Mouse (Mus musculus): ENCODE measurements around the gene Elf2.
A peak's percentile ranks its signal among the peaks of the same experiment; 100 is the strongest.

Elf2 gene

DNA sequence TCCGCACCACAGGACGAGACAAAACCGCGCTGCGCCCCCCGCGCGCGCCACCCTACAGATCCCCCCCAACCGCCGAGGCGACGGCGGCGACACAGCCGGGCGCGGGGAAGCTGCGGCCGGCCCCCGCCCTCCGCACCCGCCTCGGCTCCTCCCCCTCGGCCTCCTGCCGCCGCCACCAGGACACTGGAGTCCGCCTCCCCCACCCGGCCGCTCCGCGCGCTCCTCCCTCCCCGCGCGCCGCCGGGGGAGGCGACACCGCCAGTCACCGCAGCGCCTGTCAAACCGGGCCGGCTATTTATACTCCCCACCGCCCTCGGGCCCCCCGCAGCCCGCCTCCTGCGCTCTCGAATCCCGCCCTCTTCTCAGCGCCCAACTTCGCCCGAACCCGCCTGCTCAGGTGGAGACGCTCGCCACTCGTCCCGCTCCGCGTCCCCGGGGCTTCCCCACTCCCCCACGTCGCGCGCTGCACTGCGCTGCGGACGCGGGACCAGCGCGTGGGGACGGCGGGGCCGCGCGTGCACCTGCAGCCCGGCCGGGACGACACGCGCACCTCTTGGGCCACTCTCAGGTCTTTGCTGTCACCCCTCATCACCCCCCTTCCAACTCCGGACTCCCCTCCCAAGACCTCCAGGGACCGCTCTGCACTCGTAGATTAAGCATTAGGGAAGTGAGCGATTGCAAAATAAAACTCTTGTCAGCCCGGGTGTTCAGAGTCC lies at the start of gene Elf2:
Elf2 (minus strand) TSS at position 112 of the 716 bp plus-strand sequence.
- peak; percentile 89 for DNase-seq (ENCODE audit: low read depth, low spot score)

DNA sequence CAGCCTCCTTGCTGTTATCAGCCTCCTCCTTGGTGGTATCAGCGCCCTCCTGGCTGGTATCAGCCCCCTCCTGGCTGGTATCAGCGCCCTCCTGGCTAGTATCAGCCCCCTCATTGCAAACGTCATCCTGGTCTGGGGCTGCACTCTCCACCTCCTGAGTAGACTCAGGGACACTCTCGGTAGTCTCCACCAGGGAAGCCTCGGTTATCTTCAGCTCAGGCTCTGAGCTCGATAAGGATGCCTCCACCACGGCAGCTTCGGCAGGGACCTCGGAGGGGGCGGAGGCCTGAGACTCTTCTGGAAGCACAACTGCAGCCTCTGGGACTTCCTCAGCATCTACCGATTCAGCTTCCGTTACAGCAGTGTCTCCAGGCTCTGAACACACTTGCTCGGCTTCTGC lies 48.4 kb upstream of the Elf2 start:
- no peak for DNase-seq (ENCODE audit: low read depth, low spot score)

DNA sequence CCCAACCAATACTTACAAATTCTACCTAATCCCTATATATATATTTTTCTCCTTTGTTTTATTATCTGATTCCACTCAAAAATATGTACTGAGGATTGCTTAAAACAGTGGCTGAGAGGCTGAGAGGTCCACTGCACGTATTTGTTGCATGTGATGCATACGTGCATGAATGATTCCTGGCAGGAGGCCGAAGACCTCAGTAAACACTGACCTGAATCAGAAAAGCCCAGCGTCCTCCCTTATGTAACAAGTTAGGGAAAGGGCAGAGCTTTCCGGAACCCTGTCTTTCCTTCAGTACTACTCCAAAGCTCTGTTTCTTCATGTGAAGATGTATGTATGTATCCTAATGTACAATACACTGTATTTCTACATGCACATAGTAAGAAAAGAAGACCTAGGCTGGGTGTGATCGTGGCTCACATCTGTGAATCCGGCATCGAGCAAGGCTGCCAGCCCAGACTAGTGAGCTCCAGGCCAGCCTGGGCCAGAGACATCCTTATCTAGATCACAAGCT lies 47.5 kb upstream of the Elf2 start:
- no peak for DNase-seq (ENCODE audit: low read depth, low spot score)

DNA sequence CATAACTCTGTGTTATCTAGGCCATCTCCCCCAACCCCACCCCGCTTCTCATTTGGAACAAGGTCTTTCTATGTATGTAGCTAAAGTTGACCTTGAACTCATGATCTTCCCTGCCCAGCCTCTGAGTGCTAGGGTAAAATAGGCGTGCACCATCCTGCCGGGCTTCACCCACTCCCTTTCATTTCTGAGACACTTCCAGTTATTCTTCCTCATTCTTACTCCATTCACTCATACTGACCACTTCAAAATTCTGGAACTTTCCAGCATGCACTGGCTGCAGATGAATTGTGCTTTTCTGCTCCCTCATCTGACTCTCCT lies 46.6 kb upstream of the Elf2 start:
- DNase-seq (ENCODE audit: low read depth, low spot score) = no peak

DNA sequence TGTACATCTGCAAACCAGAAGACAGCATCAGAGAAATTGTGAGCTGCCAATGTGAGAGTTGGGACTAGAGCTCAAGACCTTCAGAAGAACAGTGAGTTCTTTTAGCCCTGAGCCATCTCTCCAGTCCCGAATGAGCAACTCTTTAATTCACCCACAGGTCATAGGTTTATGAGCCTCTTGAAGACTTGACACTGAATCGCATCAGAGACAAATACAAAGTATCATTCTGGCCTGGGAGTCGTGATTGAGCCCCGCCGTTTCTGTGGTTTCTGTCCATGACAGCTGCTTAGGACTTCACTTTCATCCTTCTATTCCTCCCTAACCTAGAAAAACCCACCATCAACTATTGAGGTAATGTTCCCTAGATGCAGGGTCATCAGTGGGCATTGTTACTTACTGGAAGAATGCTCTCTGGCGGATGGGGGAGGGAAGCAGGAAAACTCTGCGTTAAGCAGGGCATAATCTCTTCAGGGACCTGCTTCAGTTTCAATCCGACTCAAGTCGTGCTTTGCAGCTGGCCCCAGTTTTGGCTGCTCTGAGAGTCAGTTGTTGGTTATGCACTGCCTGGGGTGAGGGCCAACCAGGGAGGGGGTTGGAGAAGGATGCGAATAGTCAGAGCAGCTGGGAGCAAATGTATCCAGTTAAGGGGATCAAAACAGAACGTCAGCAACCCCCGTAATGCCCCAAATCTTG lies 46.1 kb upstream of the Elf2 start:
- DNase-seq (ENCODE audit: low read depth, low spot score) = no peak

DNA sequence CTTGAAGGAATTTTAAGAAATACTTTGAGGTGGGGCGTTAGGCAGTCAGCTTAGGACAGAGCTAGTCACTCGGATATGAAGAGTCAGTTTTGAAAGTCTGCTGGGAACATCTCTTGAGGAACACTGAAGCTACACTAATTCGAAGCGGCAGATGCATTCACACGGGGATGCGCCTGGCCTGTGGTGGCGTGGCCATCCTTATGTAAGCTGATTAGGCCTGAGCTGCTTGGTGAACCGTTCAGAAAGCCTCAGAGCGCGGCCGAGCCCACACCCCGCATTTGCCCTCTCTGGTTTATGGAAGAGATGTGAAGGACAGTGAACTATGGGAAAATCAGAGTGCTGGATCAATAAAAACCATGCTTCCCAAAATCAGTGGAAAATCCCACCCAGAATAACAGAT lies 42.9 kb upstream of the Elf2 start:
- no peak for DNase-seq (ENCODE audit: low read depth, low spot score)

DNA sequence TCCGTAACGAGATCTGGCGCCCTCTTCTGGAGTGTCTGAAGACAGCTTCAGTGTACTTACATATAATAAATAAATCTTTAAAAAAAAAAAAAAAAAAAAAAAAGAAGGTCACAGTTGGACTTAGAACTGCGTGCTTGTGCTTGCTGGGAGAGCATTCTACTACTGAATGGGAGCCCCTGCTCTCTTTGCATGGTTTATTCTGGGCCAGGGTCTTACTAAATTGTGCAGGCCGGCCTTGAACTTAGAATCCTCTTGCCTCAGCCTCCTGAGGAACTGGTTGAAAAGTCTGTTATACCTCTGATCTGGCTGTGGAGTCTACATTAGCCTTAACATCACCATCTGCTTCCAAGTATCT lies 40.2 kb upstream of the Elf2 start:
- DNase-seq (ENCODE audit: low read depth, low spot score) = no peak

DNA sequence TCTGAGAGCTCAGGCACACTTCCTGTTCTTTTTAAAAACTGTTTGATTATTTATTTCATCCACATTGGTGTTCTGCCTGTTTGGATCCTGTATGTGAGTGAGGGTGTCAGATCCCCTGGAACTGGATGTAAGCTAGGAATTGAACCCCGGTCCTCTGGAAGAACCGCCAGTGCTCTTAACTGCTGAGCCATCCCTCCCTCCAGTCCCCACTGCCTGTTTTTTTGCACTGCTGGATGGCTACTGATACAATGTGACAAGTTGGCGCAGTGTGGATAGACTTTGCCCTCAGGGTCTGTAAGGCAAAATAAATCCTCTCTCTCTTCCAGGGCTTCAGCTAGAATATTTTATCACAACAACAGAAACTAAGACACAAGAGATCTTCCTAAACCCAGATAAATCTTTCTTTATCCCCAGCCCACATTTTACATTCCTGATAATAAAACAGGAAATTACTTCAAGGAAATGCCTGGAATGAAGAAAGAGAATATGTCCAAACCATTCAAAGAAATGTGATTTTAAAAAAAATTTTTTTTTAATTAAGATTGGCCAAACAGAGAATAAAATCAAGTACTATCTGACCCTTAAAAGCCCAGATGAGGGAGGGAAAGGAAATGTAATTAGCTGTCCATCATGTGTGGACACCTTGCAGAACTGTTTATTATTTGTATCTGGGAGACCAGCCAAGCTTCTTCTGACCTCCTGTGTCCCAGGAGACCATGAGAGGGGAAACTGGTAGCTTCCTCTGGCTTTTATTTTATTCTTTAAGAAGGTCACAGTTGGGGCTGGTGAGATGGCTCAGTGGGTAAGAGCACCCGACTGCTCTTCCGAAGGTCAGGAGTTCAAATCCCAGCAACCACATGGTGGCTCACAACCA lies 39.6 kb upstream of the Elf2 start:
- DNase-seq (ENCODE audit: low read depth, low spot score) = no peak

DNA sequence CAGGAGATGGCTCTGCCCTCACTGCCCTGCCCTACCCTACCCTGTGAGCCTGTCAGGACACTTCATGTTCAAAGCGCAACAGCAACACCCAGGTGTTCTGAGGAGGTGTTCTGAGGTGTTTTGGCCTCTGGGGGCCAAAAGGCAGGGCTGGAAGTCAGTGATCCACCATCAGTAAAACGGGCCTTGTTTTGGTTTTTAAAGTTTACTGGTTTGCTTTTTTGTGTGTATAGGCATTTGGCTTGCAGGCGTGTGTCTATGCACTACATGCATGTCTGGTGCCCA lies 38.1 kb upstream of the Elf2 start:
- no peak for DNase-seq (ENCODE audit: low read depth, low spot score)

DNA sequence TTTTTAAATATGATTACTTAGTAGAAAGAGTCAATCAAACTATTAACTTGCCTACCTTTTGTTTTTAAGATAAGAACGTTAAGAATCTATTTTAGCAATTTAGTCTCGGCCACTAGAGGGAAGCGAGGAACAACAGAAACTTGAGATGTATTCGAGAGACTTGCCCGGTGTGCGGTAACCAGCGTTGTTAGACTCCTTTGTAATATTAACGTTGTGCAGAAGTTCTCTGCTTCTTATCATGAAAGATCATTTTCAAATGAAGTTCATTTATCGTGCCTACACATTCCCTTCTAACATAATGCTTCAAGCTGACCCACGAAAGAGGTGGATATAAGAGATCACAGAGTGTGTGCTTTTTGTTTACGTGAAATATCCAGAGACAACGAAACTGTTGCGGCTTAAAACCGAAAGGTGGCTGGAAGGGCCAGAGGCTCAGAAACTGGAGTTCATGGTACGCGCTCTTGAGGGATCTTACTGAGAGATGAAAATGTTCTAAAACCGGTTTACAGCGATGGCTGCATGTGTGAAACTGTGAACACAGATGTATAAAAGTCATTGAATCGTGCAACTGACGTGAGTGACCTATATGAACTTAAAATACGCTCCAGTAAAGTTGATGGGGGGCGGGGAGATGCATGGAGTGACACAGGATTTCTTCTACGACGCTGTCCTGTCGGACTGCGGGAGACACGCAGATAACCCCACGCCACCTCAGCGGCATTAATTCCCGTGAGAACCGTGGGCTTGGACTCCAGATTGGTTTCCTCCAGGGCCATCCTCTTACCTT lies 37.6 kb upstream of the Elf2 start:
- peak; percentile 64 for DNase-seq (ENCODE audit: low read depth, low spot score)

DNA sequence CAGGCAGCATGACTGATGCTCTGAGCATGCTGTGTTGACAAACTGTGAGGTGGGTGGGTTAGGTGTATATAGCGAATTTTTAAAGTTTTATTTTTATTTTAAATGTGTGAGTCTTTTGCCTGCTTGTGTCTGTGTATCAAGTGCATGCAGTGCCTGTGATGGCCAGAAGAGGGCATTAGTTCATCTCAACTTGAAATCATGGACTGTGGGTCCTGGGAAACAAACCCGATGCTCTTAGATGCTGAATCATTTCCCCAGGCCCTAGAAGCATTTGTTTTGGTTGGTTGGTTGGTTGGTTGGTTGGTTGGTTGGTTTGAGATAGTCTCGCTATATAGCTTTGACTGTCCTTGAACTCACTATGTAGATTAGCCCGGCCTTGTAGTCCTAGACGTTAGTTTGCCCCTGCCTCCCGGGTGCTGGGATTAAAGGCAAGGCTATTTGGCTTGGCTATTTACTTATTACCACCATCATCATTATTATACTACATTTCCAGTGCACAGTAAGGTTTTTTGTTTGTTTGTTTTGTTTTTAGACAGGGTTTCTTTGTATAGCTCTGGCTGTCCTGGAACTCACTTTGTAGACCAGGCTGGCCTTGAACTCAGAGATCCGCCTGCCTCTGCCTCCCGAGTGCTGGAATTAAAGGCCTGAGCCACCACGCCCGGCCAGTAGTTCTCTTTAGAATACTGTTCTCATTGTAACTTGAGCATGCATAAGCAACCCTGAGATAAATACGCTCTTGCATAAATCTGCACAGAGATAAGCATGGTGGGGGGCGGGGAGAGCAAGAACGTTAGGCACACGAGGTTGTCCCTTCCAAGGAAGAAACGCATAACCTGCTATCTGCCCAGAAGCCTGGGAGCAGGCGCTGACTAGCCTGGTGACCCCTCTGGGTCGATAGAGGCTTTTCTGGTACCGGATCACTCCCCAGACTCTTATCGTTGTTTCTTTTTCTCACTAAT lies 35.1 kb upstream of the Elf2 start:
- peak; percentile 67 for DNase-seq (ENCODE audit: low read depth, low spot score)

DNA sequence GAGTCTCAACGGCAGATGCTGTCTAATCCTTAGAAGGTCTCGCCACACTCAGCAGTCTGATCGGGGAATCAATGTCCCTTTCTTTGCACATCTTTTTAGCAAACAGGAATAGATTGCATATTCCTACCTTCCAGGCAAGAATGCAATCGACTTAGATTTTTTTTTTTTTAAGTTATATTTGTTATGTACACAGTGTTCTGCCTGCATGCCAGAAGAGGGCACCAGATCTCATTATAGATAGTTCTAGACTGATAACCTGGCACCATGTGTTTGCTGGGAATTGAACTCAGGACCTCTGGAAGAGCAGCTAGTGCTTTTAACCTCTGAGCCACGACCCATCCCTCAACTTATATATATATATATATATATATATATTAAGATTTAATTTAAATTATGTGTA lies 33.1 kb upstream of the Elf2 start:
- no peak for DNase-seq (ENCODE audit: low read depth, low spot score)

DNA sequence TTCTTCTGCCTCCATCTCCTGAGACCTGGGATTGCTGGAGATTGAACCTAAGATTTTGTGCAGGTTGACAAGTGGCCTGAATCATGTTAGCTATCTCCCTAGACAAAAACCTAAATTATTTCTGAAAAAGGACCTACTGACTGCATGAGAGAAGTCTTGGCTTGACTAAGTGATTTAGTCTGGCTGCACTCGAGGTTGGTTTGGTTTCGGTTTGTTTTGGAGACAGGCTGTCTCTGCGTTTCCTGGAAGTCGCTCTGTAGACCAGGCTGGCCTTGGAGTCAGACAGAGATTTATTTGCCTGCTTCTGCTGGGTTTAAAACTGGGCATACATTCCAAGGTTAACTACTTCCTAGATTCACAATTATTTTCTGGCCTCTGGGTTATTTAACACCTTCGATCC lies 32.4 kb upstream of the Elf2 start:
- DNase-seq (ENCODE audit: low read depth, low spot score) = peak; percentile 50

DNA sequence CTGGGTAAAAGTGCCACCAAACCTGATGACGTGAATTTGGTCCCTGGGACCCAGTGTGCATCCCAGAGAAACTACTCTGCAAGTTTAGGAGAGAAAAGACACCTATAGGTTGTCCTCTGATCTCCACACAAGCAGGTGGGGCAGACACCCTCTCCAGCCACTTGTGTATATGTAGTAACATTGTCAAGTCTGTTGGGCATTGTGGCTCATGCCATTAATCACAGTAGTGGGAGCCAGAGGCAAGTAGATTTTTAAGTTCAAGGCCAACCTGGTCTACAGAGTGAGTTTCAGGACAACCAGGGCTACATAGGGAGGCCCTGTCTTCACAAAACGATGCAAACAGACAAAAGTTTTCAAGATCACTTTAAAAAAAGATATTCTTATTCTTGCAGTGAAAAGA lies 31.4 kb upstream of the Elf2 start:
- no peak for DNase-seq (ENCODE audit: low read depth, low spot score)

DNA sequence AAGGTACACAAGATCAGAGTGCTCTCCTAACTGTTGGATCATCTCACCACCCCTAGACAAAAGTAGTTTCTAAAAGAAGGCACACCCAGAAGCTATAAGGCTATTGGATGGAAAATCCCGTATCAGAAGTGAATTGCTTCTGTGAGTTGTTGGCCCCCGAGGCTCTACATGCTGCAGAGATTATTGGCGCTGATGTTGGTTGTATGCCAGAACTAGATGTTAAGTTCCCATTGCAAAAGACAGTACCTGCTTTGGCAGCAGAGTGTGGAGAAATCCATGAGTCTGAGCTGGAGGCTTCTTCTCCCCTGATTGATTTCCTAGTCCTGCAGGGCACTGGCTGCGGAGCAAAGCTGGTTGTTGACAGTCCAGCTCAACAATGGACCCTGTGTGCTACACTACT lies 27.5 kb upstream of the Elf2 start:
- DNase-seq (ENCODE audit: low read depth, low spot score) = no peak

DNA sequence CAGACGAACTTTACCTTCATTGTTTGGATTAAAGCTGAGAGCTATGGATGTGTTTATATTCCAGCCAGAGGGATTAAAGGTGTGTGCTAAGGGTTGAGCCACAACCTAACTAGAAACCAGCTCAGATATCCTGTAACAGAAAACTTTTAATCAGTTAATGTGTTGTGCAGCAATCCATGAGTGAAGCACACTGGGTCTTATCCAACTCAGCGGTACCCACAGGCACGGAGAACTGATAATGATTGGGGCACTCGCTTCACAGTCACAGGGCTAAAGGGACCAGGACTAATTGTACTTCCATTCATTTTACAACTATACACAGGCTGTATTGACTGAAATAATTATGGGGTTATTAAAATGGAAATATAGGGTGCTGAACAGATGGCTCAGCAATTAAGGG lies 26.5 kb upstream of the Elf2 start:
- DNase-seq (ENCODE audit: low read depth, low spot score) = no peak

DNA sequence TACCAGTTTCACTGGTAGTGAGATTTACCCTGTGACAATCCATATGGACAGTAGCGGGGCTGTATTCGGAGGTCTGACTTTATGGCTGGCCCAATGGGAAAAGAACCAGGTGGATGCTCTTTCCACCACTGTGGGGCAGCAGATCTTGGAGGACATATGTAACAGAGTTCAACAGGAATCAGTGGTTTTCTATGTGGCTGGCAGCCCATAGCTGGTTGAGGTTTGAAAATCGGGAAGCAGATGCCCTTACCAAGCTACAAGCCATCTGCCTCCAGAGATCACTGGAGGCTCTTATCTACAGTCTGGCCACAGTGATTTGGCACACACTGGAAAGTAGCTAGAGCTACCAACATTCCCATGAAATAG lies 25.0 kb upstream of the Elf2 start:
- no peak for DNase-seq (ENCODE audit: low read depth, low spot score)

DNA sequence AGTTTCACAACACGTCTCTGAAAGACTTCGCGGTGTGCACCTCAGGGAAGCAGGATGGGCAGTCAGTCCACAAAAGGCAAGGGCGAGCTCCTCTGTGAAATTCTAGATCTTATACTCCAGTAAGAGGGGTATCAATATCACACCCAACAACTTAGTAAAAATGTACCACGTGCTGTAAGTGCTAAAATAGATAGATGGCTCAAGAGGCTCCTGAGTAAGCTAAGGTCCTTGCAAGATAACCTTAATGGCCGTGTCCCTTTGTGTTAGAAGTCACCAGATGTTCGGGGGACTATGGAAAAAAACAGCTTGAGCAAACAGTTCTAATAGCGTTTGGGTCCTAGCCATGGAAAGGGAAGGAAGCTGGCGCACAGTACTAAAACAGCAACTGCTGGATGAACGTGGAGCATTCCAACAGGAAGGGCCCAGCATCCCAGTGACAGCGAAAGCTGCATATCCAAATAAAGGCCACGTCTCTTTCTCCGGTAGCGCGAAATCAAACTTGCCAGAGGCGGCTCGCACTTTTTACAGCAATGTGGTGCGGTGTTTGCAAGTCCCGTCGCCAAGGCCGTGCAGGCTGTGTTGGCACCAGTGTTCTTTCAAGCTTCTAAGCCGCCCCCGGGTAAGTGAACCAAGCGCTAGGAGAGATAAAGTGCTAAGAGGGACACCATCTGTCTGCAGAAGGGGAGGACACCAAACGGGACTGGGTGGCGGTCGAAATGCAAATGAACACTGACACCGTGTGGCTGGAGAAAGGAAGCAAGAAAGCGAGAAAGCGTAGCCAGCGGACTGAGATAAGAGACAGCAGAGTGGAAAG lies 24.4 kb upstream of the Elf2 start:
- peak; percentile 82 for DNase-seq (ENCODE audit: low read depth, low spot score)

DNA sequence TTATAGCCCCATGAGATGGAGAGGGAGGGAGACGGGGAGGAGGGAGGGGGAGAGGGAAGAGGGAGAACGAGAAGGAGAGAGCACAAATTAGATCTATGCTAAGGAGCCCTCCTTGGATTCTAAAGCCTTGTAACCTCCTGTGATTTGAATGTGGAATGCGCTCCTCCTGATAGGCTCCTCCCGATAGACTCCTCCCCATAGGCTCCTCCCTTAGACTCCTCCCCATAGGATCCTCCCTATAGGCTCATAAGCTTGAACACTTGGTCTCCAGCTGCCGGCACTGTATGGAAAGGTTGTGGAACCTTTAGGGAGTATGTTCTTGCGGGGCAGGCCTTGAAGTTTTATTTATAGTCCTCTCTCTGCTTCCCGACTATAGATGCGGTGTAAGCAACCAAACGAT lies 20.6 kb upstream of the Elf2 start:
- DNase-seq (ENCODE audit: low read depth, low spot score) = no peak
